Mouse (Mus musculus) embryonic facial prominence, embryonic 15.5 days (tissue): ENCODE data around the gene Limk1. TPM values are rescaled to one million over a fixed set of nuclear protein-coding genes. Genes with fewer than 3 reads are reported as not detected.

Experiments
- ATAC-seq: fragments of 200-750 bp; cut with Nextera tagmentation; 2 replicates; pipeline ENCODE4 v1.8.0; 2017; ENCODE audit warnings: low read depth, moderate TSS enrichment; ENCODE audit not compliant: insufficient number of reproducible peaks, low FRiP score, low TSS enrichment
- H3K27ac ChIP-seq: fragments of 300-500 bp; sonication (generic); replicated peaks from 2 replicates; pipeline ENCODE4 v1.5.1; 2015; ENCODE audit warnings: mild to moderate bottlenecking, inconsistent platforms
- H3K27me3 ChIP-seq: fragments of 300-500 bp; sonication (generic); 2 replicates; pipeline ENCODE4 v1.6.1; 2015; ENCODE audit warnings: inconsistent platforms
- H3K36me3 ChIP-seq: fragments of 300-500 bp; sonication (generic); 2 replicates; pipeline ENCODE4 v1.6.1; 2015; ENCODE audit warnings: mild to moderate bottlenecking, inconsistent platforms
- H3K4me1 ChIP-seq: fragments of 300-500 bp; sonication (generic); 2 replicates; pipeline ENCODE4 v1.6.1; 2015; ENCODE audit warnings: inconsistent platforms
- H3K4me2 ChIP-seq: fragments of 300-500 bp; sonication (generic); replicated peaks from 2 replicates; pipeline ENCODE4 v1.6.1; 2015; ENCODE audit warnings: mild to moderate bottlenecking, inconsistent platforms
- H3K4me3 ChIP-seq: fragments of 300-500 bp; sonication (generic); replicated peaks from 2 replicates; pipeline ENCODE4 v1.5.1; 2015; ENCODE audit warnings: mild to moderate bottlenecking, inconsistent platforms
- H3K9ac ChIP-seq: fragments of 300-500 bp; sonication (generic); 2 replicates; pipeline ENCODE4 v1.6.1; 2015; ENCODE audit warnings: inconsistent platforms
- H3K9me3 ChIP-seq: fragments of 300-500 bp; sonication (generic); replicated peaks from 2 replicates; pipeline ENCODE4 v1.6.1; 2016; ENCODE audit warnings: inconsistent platforms
- WGBS: fragments of 180-500 bp; shearing (Covaris S2); methylation state at CpG from one replicate; pipeline ENCODE4 v1.1.7; 2015; 5-methylcytosine and 5-hydroxymethylcytosine counted together
- polyA plus RNA-seq: library from polyadenylated mRNA; unstranded; fragments of >200 nt; fragmentation: Nextera tagmentation; extraction: Ambion mirVana; gene quantifications from 2 replicates; pipeline ENCODE4 v1.2.1, GENCODE M21; 2015

The Limk1 gene
- polyA plus RNA-seq, 1 experiment from 2014 or later: 9.0 TPM

- H3K4me3 ChIP-seq: no peak overlapping the region
- 83% methylated on average over 12 of the region's 12 CpGs for WGBS
- H3K27me3 ChIP-seq: no peaks in the 10 kb centered on the region
- no peak overlapping the region for H3K27ac ChIP-seq
- no peaks in the 10 kb centered on the region for H3K9me3 ChIP-seq
- no peaks in the 10 kb centered on the region for H3K36me3 ChIP-seq
- H3K9ac ChIP-seq: no peak overlapping the region
- peaks cover 5% of the 10 kb centered on the region; the same call in 1 of the 2 replicates for H3K4me1 ChIP-seq
- ATAC-seq: no peak
- no peak overlapping the region for H3K4me2 ChIP-seq
These were observed 78.3 kb downstream of the Limk1 start for GRCm38 (mm10) chr5:134609916-134610643.

GRCm38 (mm10) chr5:134607121-134607520, 81.3 kb downstream of the Limk1 start:
- no peak overlapping the region for H3K4me3 ChIP-seq
- no peaks in the 10 kb centered on the region for H3K36me3 ChIP-seq
- no peak for ATAC-seq
- H3K9ac ChIP-seq: no peak overlapping the region
- 48% methylated on average over 5 of the region's 5 CpGs for WGBS
- H3K27ac ChIP-seq: no peak overlapping the region
- H3K9me3 ChIP-seq: no peaks in the 10 kb centered on the region
- no peaks in the 10 kb centered on the region for H3K27me3 ChIP-seq
- peaks cover 5% of the 10 kb centered on the region; the same call in 1 of the 2 replicates for H3K4me1 ChIP-seq
- H3K4me2 ChIP-seq: no peak overlapping the region

- Histone ChIP-seq H3K9ac (no peak overlapping the region), H3K9me3 (no peaks in the 10 kb centered on the region), H3K4me2 (no peak overlapping the region), H3K4me3 (no peak overlapping the region), H3K27ac (no peak overlapping the region), H3K4me1 (peaks cover 5% of the 10 kb centered on the region; the same call in 1 of the 2 replicates), H3K27me3 (no peaks in the 10 kb centered on the region), H3K36me3 (no peaks in the 10 kb centered on the region)
- ATAC-seq: no peak
These were observed 82.1 kb downstream of the Limk1 start for GRCm38 (mm10) chr5:134606314-134606713.

Other genes starting within 250 kb of the Limk1 start
- gene Gtf2ird1, start 231.9 kb downstream of the Limk1 start, polyA plus RNA-seq: 114 and 123 TPM in 2 replicates
- gene Clip2, start 136.2 kb downstream of the Limk1 start, polyA plus RNA-seq: 4.3 and 4.4 TPM in 2 replicates
- 0.26 and 0.41 TPM in 2 replicates for gene Syna, start 128.4 kb downstream of the Limk1 start, polyA plus RNA-seq
- gene Rfc2, start 107.2 kb downstream of the Limk1 start, polyA plus RNA-seq: 234 and 238 TPM in 2 replicates
- gene Lat2, start 73.6 kb downstream of the Limk1 start, polyA plus RNA-seq: 4.6 and 6.7 TPM in 2 replicates
- gene Eif4h, start 49.1 kb downstream of the Limk1 start, polyA plus RNA-seq: 421 and 433 TPM in 2 replicates
- 289 and 312 TPM in 2 replicates for gene Eln, start 58.7 kb upstream of the Limk1 start, polyA plus RNA-seq
- not detected in 2 replicates for gene Tmem270, start 218.1 kb upstream of the Limk1 start, polyA plus RNA-seq
- gene Cldn13, start 226.9 kb upstream of the Limk1 start, polyA plus RNA-seq: 0.16 TPM in 1 of 2 replicates, not detected in the other
- gene Mettl27, start 243.8 kb upstream of the Limk1 start, polyA plus RNA-seq: 20.1 and 20.4 TPM in 2 replicates